Comparison of ENCODE assay signal across 14 mouse cellular contexts in genomic region chr1:177467150-177467549, GRCm38 (mm10). TPM values are rescaled to one million over a fixed set of nuclear protein-coding genes. Genes with fewer than 3 reads are reported as not detected.
DNase-seq lines count a peak whose midpoint lies in the region; ATAC-seq and TF ChIP-seq lines count a peak whose summit lies in the region.
"Had no signal": no experiment of that assay in that cellular context is flagged by ENCODE, and none has a peak within 500 bp of the region (broad histone marks: within the 10 kb centered on the region; RNA-seq: fewer than 3 reads in every experiment).

No protein-coding gene starts in this region.

- H3K4me1 ChIP-seq in kidney, embryonic 15.5 days = 0 out of 2 replicates have a peak, but pooled peaks cover 5% of the 10 kb centered on the region
- H3K4me1 ChIP-seq: embryonic facial prominence, embryonic 12.5 days; heart, embryonic 10.5 days had no signal

- no peaks in the 10 kb centered on the region for H3K36me3 ChIP-seq in kidney, embryonic 15.5 days
- H3K36me3 ChIP-seq: embryonic facial prominence, embryonic 12.5 days; heart, embryonic 10.5 days; midbrain, embryonic 12.5 days had no signal

- peak; percentile 67 for DNase-seq in A20 (ENCODE audit: low read depth, low spot score)
- peak; percentile 89 to 92 for DNase-seq in B cell, adult 2 months
- peak; percentile 4 for DNase-seq in induced T-regulatory cell, adult 2 months (ENCODE audit: low read depth)
- DNase-seq in spleen, postnatal 14 days (ENCODE audit: low spot score in 2 of 2) = peak; percentile 42 to 65
- no peak for DNase-seq in left cerebral cortex, adult 18-20 months (ENCODE audit: low spot score in 2 of 2)
- no peak for DNase-seq in layer of hippocampus, adult 2 months (ENCODE audit: low spot score in 2 of 2)
- DNase-seq: gastrocnemius, adult 2 months; heart, postnatal 4 days; kidney, adult 11 months had no signal

- no peak for TF ChIP-seq CTCF in layer of hippocampus, adult 2 months (conservative IDR thresholded peaks at IDR 0.05)

- no peak overlapping the region for H3K4me3 ChIP-seq in kidney, embryonic 15.5 days (replicated peaks)
- H3K4me3 ChIP-seq in layer of hippocampus, adult 2 months = no peak overlapping the region
- H3K4me3 ChIP-seq: embryonic facial prominence, embryonic 12.5 days; gastrocnemius, adult 2 months; heart, embryonic 10.5 days; midbrain, embryonic 12.5 days had no signal

- H3K4me2 ChIP-seq in kidney, embryonic 15.5 days = no peak overlapping the region
- H3K4me2 ChIP-seq: embryonic facial prominence, embryonic 12.5 days; midbrain, embryonic 12.5 days had no signal

- no peaks in the 10 kb centered on the region for H3K9me3 ChIP-seq in kidney, embryonic 15.5 days (replicated peaks)
- H3K9me3 ChIP-seq: embryonic facial prominence, embryonic 12.5 days; midbrain, embryonic 12.5 days had no signal

- no peak overlapping the region for H3K9ac ChIP-seq in kidney, embryonic 15.5 days
- H3K9ac ChIP-seq: embryonic facial prominence, embryonic 12.5 days; liver, embryonic 14.5 days; midbrain, embryonic 12.5 days had no signal

- WGBS in kidney, embryonic 15.5 days = 40% methylated on average over 8 of the region's 8 CpGs

- no peak for ATAC-seq in kidney, embryonic 15.5 days (replicated peaks; ENCODE audit: low FRiP score)

- no peaks in the 10 kb centered on the region for H3K27me3 ChIP-seq in kidney, embryonic 15.5 days
- H3K27me3 ChIP-seq: embryonic facial prominence, embryonic 12.5 days; midbrain, embryonic 12.5 days had no signal

- H3K27ac ChIP-seq in kidney, embryonic 15.5 days = no peak overlapping the region
- no peak overlapping the region for H3K27ac ChIP-seq in layer of hippocampus, adult 2 months
- H3K27ac ChIP-seq: embryonic facial prominence, embryonic 12.5 days; gastrocnemius, adult 2 months; heart, embryonic 10.5 days; liver, embryonic 14.5 days; midbrain, embryonic 12.5 days had no signal

RNA-seq across cellular contexts. Expression of gene Zbtb18, which starts 25.0 kb away (rescaled TPM):
- total RNA-seq in left cerebral cortex, adult 18-20 months (2021) = 100 to 1,000 TPM; 341 to 359 TPM
- 1.7 and 1.9 TPM in 2 replicates for polyA plus RNA-seq in kidney, embryonic 15.5 days (2015; fragmentation: Nextera tagmentation; extraction: Ambion mirVana)
- total RNA-seq in layer of hippocampus, adult 2 months (2021) = 100 to 1,000 TPM; 585 to 647 TPM

Comparison
In these comparisons a context has a peak if more than half of its experiments do, and no peak if none do; other contexts are left out.
1. DNase-seq: peak in A20 (single experiment), B cell, adult 2 months (2 of 2), induced T-regulatory cell, adult 2 months (single experiment) and spleen, postnatal 14 days (2 of 2); none in left cerebral cortex, adult 18-20 months (0 of 2) and layer of hippocampus, adult 2 months (0 of 2).